ENCODE assay signal across 11 mouse cellular contexts in the genomic region with DNA sequence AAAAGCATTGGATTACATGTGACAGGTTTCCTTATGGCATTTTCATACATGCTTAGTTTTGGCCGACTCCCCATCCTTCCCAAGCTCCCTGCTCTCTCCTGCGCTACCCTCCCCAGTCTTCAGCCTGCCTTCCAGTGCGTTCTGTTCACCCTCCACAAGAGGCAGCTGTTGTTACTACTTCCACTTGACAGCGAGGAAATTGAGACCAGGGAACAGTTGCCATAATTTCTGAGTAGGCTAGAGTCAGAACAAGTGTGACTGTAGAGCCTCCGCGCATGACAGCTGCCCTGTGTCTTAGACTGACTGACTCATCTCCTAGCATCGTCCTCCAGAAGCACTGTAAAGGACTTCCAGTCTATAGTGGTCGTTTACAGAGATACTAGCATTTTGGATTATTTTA. TPM values are rescaled to one million over a fixed set of nuclear protein-coding genes. Genes with fewer than 3 reads are reported as not detected.
DNase-seq lines count a peak whose midpoint lies in the region; ATAC-seq and TF ChIP-seq lines count a peak whose summit lies in the region.
"Had no signal": no experiment of that assay in that cellular context is flagged by ENCODE, and none has a peak within 500 bp of the region (broad histone marks: within the 10 kb centered on the region; RNA-seq: fewer than 3 reads in every experiment).

No protein-coding gene starts in this region.

- peak; percentile 40; the same call in 1 of the 2 replicates for TF ChIP-seq CTCF in kidney, postnatal 0 days (IDR thresholded peaks at IDR 0.05; ENCODE audit: low read depth)
- 0 out of 2 replicates have a peak, but pooled peaks have one; percentile 6 for TF ChIP-seq CTCF in E14TG2a.4 (conservative IDR thresholded peaks at IDR 0.05; ENCODE audit: low read length)

- no peak overlapping the region for H3K4me3 ChIP-seq in kidney, postnatal 0 days (replicated peaks; ENCODE audit: low read depth, low read length)
- no peak overlapping the region for H3K4me3 ChIP-seq in E14TG2a.4 (replicated peaks; ENCODE audit: low read length)
- H3K4me3 ChIP-seq in forebrain, embryonic 16.5 days (replicated peaks; ENCODE audit: low read length): no peak overlapping the region
- H3K4me3 ChIP-seq: forebrain, embryonic 12.5 days; hindbrain, embryonic 15.5 days; limb, embryonic 15.5 days had no signal

- H3K9me3 ChIP-seq in kidney, postnatal 0 days (replicated peaks; ENCODE audit: low read length): no peaks in the 10 kb centered on the region
- no peaks in the 10 kb centered on the region for H3K9me3 ChIP-seq in E14TG2a.4 (ENCODE audit: low read length)
- H3K9me3 ChIP-seq in forebrain, embryonic 16.5 days (ENCODE audit: control insufficient read depth, low read length): no peaks in the 10 kb centered on the region
- H3K9me3 ChIP-seq: forebrain, embryonic 12.5 days; hindbrain, embryonic 15.5 days; limb, embryonic 15.5 days had no signal

- no peak for ATAC-seq in kidney, postnatal 0 days (replicated peaks; ENCODE audit: low FRiP score, low read depth)
- no peak for ATAC-seq in forebrain, embryonic 16.5 days

- no peak overlapping the region for H3K4me2 ChIP-seq in kidney, postnatal 0 days (ENCODE audit: low read length)
- H3K4me2 ChIP-seq in forebrain, embryonic 16.5 days (ENCODE audit: low read length): no peak overlapping the region
- H3K4me2 ChIP-seq: forebrain, embryonic 12.5 days; hindbrain, embryonic 15.5 days; limb, embryonic 15.5 days had no signal

- DNase-seq in kidney, postnatal 0 days (ENCODE audit: low spot score): peak; percentile 53
- no peak for DNase-seq in kidney, adult 18-20 months
- DNase-seq in R1 (ENCODE audit: low read depth, low spot score): peak; percentile 60
- peak; percentile 16 to 21 for DNase-seq in layer of hippocampus, postnatal 10 days (ENCODE audit: low spot score in 2 of 2)
- no peak for DNase-seq in cerebellum, adult 18-20 months
- DNase-seq: lung, postnatal 36 days had no signal

- no peaks in the 10 kb centered on the region for H3K4me1 ChIP-seq in kidney, postnatal 0 days (replicated peaks; ENCODE audit: insufficient read depth, low read length)
- peaks cover 43% of the 10 kb centered on the region for H3K4me1 ChIP-seq in E14TG2a.4 (replicated peaks; ENCODE audit: low read depth, low read length)
- no peaks in the 10 kb centered on the region for H3K4me1 ChIP-seq in forebrain, embryonic 16.5 days (replicated peaks; ENCODE audit: control insufficient read depth, insufficient read depth, low read length)
- H3K4me1 ChIP-seq: hindbrain, embryonic 15.5 days had no signal

- H3K27me3 ChIP-seq in kidney, postnatal 0 days (ENCODE audit: insufficient read depth, low read length): no peaks in the 10 kb centered on the region
- no peaks in the 10 kb centered on the region for H3K27me3 ChIP-seq in E14TG2a.4 (ENCODE audit: insufficient read depth, low read length)
- H3K27me3 ChIP-seq in forebrain, embryonic 16.5 days (replicated peaks; ENCODE audit: control insufficient read depth, insufficient read depth, low read length): no peaks in the 10 kb centered on the region
- H3K27me3 ChIP-seq: forebrain, embryonic 12.5 days; hindbrain, embryonic 15.5 days; limb, embryonic 15.5 days had no signal

- no peak overlapping the region for H3K27ac ChIP-seq in kidney, postnatal 0 days
- H3K27ac ChIP-seq in forebrain, embryonic 16.5 days (ENCODE audit: low read length): no peak overlapping the region
- H3K27ac ChIP-seq: forebrain, embryonic 12.5 days; hindbrain, embryonic 15.5 days; limb, embryonic 15.5 days had no signal

- H3K9ac ChIP-seq in kidney, postnatal 0 days (ENCODE audit: low read depth, low read length): no peak overlapping the region
- no peak overlapping the region for H3K9ac ChIP-seq in forebrain, embryonic 16.5 days (replicated peaks; ENCODE audit: low read depth, low read length)
- H3K9ac ChIP-seq: forebrain, embryonic 12.5 days; hindbrain, embryonic 15.5 days; limb, embryonic 15.5 days had no signal

- H3K36me3 ChIP-seq in kidney, postnatal 0 days (ENCODE audit: insufficient read depth, low read length): no peaks in the 10 kb centered on the region
- H3K36me3 ChIP-seq in E14TG2a.4 (ENCODE audit: insufficient read depth, low read length): peaks cover 3% of the 10 kb centered on the region; the same call in 1 of the 2 replicates
- H3K36me3 ChIP-seq in forebrain, embryonic 16.5 days (ENCODE audit: control insufficient read depth, insufficient read depth): no peaks in the 10 kb centered on the region
- H3K36me3 ChIP-seq: forebrain, embryonic 12.5 days; hindbrain, embryonic 15.5 days; limb, embryonic 15.5 days had no signal

- WGBS in kidney, postnatal 0 days: 57% methylated on average over 8 of the region's 8 CpGs
- 71% methylated on average over 8 of the region's 8 CpGs for WGBS in forebrain, embryonic 16.5 days

RNA-seq across cellular contexts. Expression of a gene that starts 17.7 kb away (rescaled TPM):
- 10.6 and 11.3 TPM in 2 replicates for polyA plus RNA-seq in kidney, postnatal 0 days (2015; fragmentation: Nextera tagmentation; extraction: Ambion mirVana)
- 10 to 100 TPM; 12.8 to 13.0 TPM for total RNA-seq in layer of hippocampus, postnatal 10 days (2021)
- polyA plus RNA-seq in forebrain, embryonic 16.5 days (2015; fragmentation: Nextera tagmentation; extraction: Ambion mirVana): 6.8 and 8.0 TPM in 2 replicates

Comparison
In these comparisons a context has a peak if more than half of its experiments do, and no peak if none do; other contexts are left out.
1. DNase-seq: peak in kidney, postnatal 0 days (single experiment), R1 (single experiment) and layer of hippocampus, postnatal 10 days (2 of 2); none in kidney, adult 18-20 months (single experiment) and cerebellum, adult 18-20 months (0 of 2).